Mouse (Mus musculus): ENCODE measurements at regions not wholly inside any gene's neighbourhood (a gene's known extent, or its start where the extent isn't known, plus 50 kb on each side); places are given as distances from the start of the nearest gene placed in this dataset.

DNA sequence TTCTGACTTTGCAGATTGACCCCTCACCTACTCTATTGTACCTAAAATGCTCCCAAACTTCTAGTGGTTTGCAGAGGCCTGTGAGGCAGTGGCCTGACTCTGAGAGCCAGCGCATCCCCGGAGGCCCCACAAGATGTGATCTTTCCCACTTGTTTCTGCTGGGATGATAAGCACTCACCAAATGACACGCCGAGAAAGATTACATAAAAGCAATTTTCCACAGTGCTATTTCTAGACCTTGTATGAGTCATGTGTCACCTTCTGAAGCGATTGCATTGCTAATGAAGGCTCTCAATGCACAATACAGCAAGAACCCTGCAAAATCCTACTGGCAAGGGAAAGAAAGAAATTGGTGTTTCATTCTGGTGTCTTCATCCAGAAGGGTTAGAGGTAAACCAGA lies 97.8 kb upstream of the Cd180 start:
- DNase-seq (ENCODE audit: low spot score) (no peak), ATAC-seq (ENCODE audit: low FRiP score) (no peak)
- Histone ChIP-seq H3K27me3 (ENCODE audit: insufficient read depth, low read length) (no peaks in the 10 kb centered on the region), H3K9me3 (ENCODE audit: low read length) (no peaks in the 10 kb centered on the region), H3K4me1 (ENCODE audit: insufficient read depth, low read length) (no peaks in the 10 kb centered on the region), H3K9ac (replicated peaks; ENCODE audit: low read length, poor library complexity, severe bottlenecking) (no peak overlapping the region), H3K27ac (ENCODE audit: low read depth, low read length) (no peak overlapping the region), H3K4me3 (ENCODE audit: low read depth, low read length) (no peak overlapping the region), H3K36me3 (ENCODE audit: insufficient read depth, low read length) (no peaks in the 10 kb centered on the region), H3K4me2 (ENCODE audit: low read depth, low read length, poor library complexity, severe bottlenecking) (no peak overlapping the region)
- WGBS: 42% methylated on average over 5 of the region's 5 CpGs
- no peak for TF ChIP-seq CTCF (IDR thresholded peaks at IDR 0.05)

DNA sequence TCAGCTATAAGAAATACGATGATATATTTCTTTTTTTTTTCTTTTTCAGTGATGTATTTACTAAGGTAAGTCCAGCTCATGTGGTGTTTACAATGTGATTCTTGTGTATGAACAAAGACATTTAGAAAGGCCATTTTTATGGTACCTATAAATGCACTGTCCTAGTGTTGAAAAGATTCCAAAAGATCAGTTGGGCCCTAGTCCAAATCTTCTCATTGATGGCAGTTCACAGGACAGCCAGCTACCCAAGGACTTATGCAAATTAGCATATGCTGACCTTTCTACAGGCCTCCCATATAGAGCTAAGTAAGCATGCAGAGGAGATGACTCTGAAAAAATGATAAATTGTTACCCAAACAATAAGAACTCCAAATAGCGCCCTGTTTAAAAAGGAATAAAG lies 97.3 kb upstream of the Cd180 start:
- Histone ChIP-seq H3K27ac (ENCODE audit: low read depth, low read length) (no peak overlapping the region), H3K4me3 (ENCODE audit: low read depth, low read length) (no peak overlapping the region), H3K27me3 (ENCODE audit: insufficient read depth, low read length) (no peaks in the 10 kb centered on the region), H3K9ac (replicated peaks; ENCODE audit: low read length, poor library complexity, severe bottlenecking) (no peak overlapping the region), H3K36me3 (ENCODE audit: insufficient read depth, low read length) (no peaks in the 10 kb centered on the region), H3K9me3 (ENCODE audit: low read length) (no peaks in the 10 kb centered on the region), H3K4me1 (ENCODE audit: insufficient read depth, low read length) (no peaks in the 10 kb centered on the region), H3K4me2 (ENCODE audit: low read depth, low read length, poor library complexity, severe bottlenecking) (no peak overlapping the region)
- DNase-seq (ENCODE audit: low spot score): peak; percentile 39
- no peak for TF ChIP-seq CTCF (IDR thresholded peaks at IDR 0.05)
- no peak for ATAC-seq (ENCODE audit: low FRiP score)
- WGBS: 88% methylated on average over 2 of the region's 2 CpGs

DNA sequence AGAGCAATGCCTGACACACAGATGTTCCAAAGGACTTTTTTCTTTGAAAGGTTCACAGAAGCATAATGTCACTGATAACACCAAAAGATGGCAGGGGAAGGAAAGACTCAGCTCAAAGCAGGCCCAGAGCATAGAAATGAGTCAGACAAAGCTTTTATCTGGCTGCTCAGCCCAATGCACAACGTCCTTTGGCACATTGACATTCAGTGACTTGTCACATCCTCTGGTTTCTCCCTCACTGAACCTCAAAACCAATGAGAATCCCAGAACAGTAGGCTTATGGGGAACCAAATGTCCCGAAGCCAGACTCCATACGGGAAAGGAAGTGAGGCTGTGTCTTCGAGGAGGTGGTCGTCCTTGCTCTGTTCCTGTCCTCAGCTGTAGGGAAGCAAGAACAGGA lies 95.2 kb upstream of the Cd180 start:
- DNase-seq (ENCODE audit: low spot score) (no peak), ATAC-seq (ENCODE audit: low FRiP score) (no peak)
- 84% methylated on average over 5 of the region's 5 CpGs for WGBS
- no peaks in the 10 kb centered on the region for H3K27me3 ChIP-seq (ENCODE audit: insufficient read depth, low read length)
- no peaks in the 10 kb centered on the region for H3K9me3 ChIP-seq (ENCODE audit: low read length)
- H3K4me3 ChIP-seq (ENCODE audit: low read depth, low read length): no peak overlapping the region
- TF ChIP-seq CTCF (IDR thresholded peaks at IDR 0.05): no peak
- no peaks in the 10 kb centered on the region for H3K36me3 ChIP-seq (ENCODE audit: insufficient read depth, low read length)
- H3K27ac ChIP-seq (ENCODE audit: low read depth, low read length): no peak overlapping the region
- H3K4me2 ChIP-seq (ENCODE audit: low read depth, low read length, poor library complexity, severe bottlenecking): no peak overlapping the region
- no peak overlapping the region for H3K9ac ChIP-seq (replicated peaks; ENCODE audit: low read length, poor library complexity, severe bottlenecking)
- H3K4me1 ChIP-seq (ENCODE audit: insufficient read depth, low read length): no peaks in the 10 kb centered on the region

- no peak for DNase-seq (ENCODE audit: low spot score)
- WGBS: 61% methylated on average over 3 of the region's 3 CpGs
These were observed 93.8 kb upstream of the Cd180 start for GRCm38 (mm10) chr13:102599602-102600001.

DNA sequence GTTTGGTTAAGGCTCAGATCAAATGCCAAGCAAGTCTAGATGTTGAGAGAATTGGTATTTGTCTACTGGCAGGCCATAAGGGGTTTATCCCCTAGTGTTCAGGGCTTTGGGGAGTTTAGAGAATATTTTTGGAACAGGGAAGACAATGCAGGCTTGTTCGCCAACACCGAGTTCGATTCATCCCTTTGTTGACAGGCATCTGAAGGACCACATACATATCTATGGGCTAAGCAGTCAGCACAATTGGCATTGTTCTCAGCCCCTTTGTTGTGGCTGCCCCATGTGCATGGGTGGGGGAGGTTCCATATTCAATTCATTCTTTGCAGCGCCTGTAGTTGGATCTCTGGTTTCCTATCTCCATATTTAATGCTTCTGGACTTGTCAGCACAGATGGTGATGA lies 93.3 kb upstream of the Cd180 start:
- DNase-seq (ENCODE audit: low spot score) (no peak), ATAC-seq (ENCODE audit: low FRiP score) (no peak)
- Histone ChIP-seq H3K4me1 (ENCODE audit: insufficient read depth, low read length) (no peaks in the 10 kb centered on the region), H3K36me3 (ENCODE audit: insufficient read depth, low read length) (no peaks in the 10 kb centered on the region), H3K4me3 (ENCODE audit: low read depth, low read length) (no peak overlapping the region), H3K27ac (ENCODE audit: low read depth, low read length) (no peak overlapping the region), H3K9ac (replicated peaks; ENCODE audit: low read length, poor library complexity, severe bottlenecking) (no peak overlapping the region), H3K9me3 (ENCODE audit: low read length) (no peaks in the 10 kb centered on the region), H3K4me2 (ENCODE audit: low read depth, low read length, poor library complexity, severe bottlenecking) (no peak overlapping the region), H3K27me3 (ENCODE audit: insufficient read depth, low read length) (no peaks in the 10 kb centered on the region)
- TF ChIP-seq CTCF (IDR thresholded peaks at IDR 0.05): no peak
- 45% methylated on average over 4 of the region's 4 CpGs for WGBS

More at GRCm38 (mm10) chr13:102599602-102600001, 93.8 kb upstream of the Cd180 start:
- no peak overlapping the region for H3K4me2 ChIP-seq (ENCODE audit: low read depth, low read length, poor library complexity, severe bottlenecking)
- no peaks in the 10 kb centered on the region for H3K4me1 ChIP-seq (ENCODE audit: insufficient read depth, low read length)
- H3K9ac ChIP-seq (replicated peaks; ENCODE audit: low read length, poor library complexity, severe bottlenecking): no peak overlapping the region
- H3K9me3 ChIP-seq (ENCODE audit: low read length): no peaks in the 10 kb centered on the region
- H3K27me3 ChIP-seq (ENCODE audit: insufficient read depth, low read length): no peaks in the 10 kb centered on the region
- ATAC-seq (ENCODE audit: low FRiP score): no peak
- H3K27ac ChIP-seq (ENCODE audit: low read depth, low read length): no peak overlapping the region
- no peaks in the 10 kb centered on the region for H3K36me3 ChIP-seq (ENCODE audit: insufficient read depth, low read length)
- no peak overlapping the region for H3K4me3 ChIP-seq (ENCODE audit: low read depth, low read length)
- no peak for TF ChIP-seq CTCF (IDR thresholded peaks at IDR 0.05)

DNA sequence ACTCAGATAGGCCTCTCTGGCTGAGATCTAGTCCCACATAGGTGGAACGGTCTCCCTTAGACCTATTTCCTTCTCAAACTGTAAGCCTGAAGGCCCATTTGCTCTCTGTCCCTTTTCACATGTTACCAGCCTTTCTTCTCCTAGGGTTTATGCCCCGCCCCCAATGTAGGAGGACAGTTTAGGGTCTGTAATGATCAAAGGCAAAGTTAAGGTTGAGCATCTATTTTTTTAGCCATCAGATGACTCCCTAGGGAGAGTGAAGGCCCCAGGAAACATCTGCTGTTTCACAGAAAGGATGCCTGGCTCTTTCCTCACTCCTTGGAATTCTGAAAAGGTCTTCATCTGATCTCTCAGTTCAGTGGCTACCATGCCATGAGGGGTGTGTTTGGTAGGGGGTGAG lies 68.9 kb upstream of the Cd180 start:
- no peak for ATAC-seq (ENCODE audit: low FRiP score)
- H3K4me3 ChIP-seq (ENCODE audit: low read depth, low read length): no peak overlapping the region
- H3K4me1 ChIP-seq (ENCODE audit: insufficient read depth, low read length): peaks cover 4% of the 10 kb centered on the region; the same call in 1 of the 2 replicates
- no peaks in the 10 kb centered on the region for H3K36me3 ChIP-seq (ENCODE audit: insufficient read depth, low read length)
- H3K4me2 ChIP-seq (ENCODE audit: low read depth, low read length, poor library complexity, severe bottlenecking): no peak overlapping the region
- H3K9me3 ChIP-seq (ENCODE audit: low read length): no peaks in the 10 kb centered on the region
- no peaks in the 10 kb centered on the region for H3K27me3 ChIP-seq (ENCODE audit: insufficient read depth, low read length)
- H3K9ac ChIP-seq (replicated peaks; ENCODE audit: low read length, poor library complexity, severe bottlenecking): no peak overlapping the region
- 90% methylated on average over 2 of the region's 2 CpGs for WGBS
- no peak overlapping the region for H3K27ac ChIP-seq (ENCODE audit: low read depth, low read length)
- DNase-seq (ENCODE audit: low spot score): no peak
- no peak for TF ChIP-seq CTCF (IDR thresholded peaks at IDR 0.05)
